Mouse (Mus musculus): ENCODE data around the gene Ctsw. TPM values are rescaled to one million over a fixed set of nuclear protein-coding genes. Genes with fewer than 3 reads are reported as not detected.

Gene Ctsw
- polyA plus RNA-seq, 1 experiment from 2014 or later, result 0.42 TPM

- CTCF ChIA-PET, result no interaction called here
- ATAC-seq (no peak), DNase-seq (ENCODE audit: low read depth, low spot score) (no peak)
- in situ Hi-C loops (cut with MboI; ENCODE audit: low pct_unique_long_range_greater_than_20kb), result no loop called here
- TF ChIP-seq CTCF (IDR thresholded peaks at IDR 0.05), result no peak
- POLR2A ChIA-PET, result interaction anchor here (1.4 kb wide), 1 partner anchor 13 kb away, joined by 3 read pairs; no protein-coding TSS in a partner anchor
- H3K27me3 ChIP-seq, result no peaks in the 10 kb centered on the region
Observed at GRCm38 (mm10) chr19:5422895-5423443, 45.3 kb downstream of the Ctsw start.

GRCm38 (mm10) chr19:5422267-5422666 is 46.0 kb downstream of the Ctsw start:
- ChIA-PET CTCF (no interaction called here), POLR2A (interaction anchor here (0.7 to 1.4 kb wide), 3 partner anchors 13 to 279 kb away, joined by 3 to 4 read pairs (median 3); partner anchors contain the start of gene Mus81)
- in situ Hi-C loops (cut with MboI; ENCODE audit: low pct_unique_long_range_greater_than_20kb), result no loop called here
- H3K27me3 ChIP-seq, result no peaks in the 10 kb centered on the region
- no peak for TF ChIP-seq CTCF (IDR thresholded peaks at IDR 0.05)
- ATAC-seq, result no peak
- DNase-seq (ENCODE audit: low read depth, low spot score), result no peak

- no peak for TF ChIP-seq CTCF (IDR thresholded peaks at IDR 0.05)
- ATAC-seq (no peak), DNase-seq (ENCODE audit: low read depth, low spot score) (no peak)
- in situ Hi-C loops (cut with MboI; ENCODE audit: low pct_unique_long_range_greater_than_20kb), result no loop called here
- H3K27me3 ChIP-seq, result no peaks in the 10 kb centered on the region
- CTCF ChIA-PET, result no interaction called here
- POLR2A ChIA-PET, result interaction anchor here (1.1 to 1.4 kb wide), 2 partner anchors 12 to 67 kb away, joined by 3 read pairs; partner anchors contain the start of gene Mus81
Observed at GRCm38 (mm10) chr19:5421784-5422183, 46.5 kb downstream of the Ctsw start.

- ChIA-PET POLR2A (no interaction called here), CTCF (no interaction called here)
- ATAC-seq (no peak), DNase-seq (ENCODE audit: low read depth, low spot score) (no peak)
- no peaks in the 10 kb centered on the region for H3K27me3 ChIP-seq
- TF ChIP-seq CTCF (IDR thresholded peaks at IDR 0.05), result no peak
- in situ Hi-C loops (cut with MboI; ENCODE audit: low pct_unique_long_range_greater_than_20kb), result no loop called here
Observed at GRCm38 (mm10) chr19:5420579-5420978, 47.7 kb downstream of the Ctsw start.

GRCm38 (mm10) chr19:5419630-5420029 is 48.7 kb downstream of the Ctsw start:
- DNase-seq (ENCODE audit: low read depth, low spot score) (no peak), ATAC-seq (no peak)
- POLR2A ChIA-PET, result no interaction called here
- CTCF ChIA-PET, result interaction anchor here (1.0 to 1.3 kb wide), 2 partner anchors 11 to 12 kb away, joined by 3 to 6 read pairs; no protein-coding TSS in a partner anchor
- no peak for TF ChIP-seq CTCF (IDR thresholded peaks at IDR 0.05)
- in situ Hi-C loops (cut with MboI; ENCODE audit: low pct_unique_long_range_greater_than_20kb), result no loop called here
- no peaks in the 10 kb centered on the region for H3K27me3 ChIP-seq

GRCm38 (mm10) chr19:5418750-5419466 is 49.4 kb downstream of the Ctsw start:
- CTCF ChIA-PET, result interaction anchor here (1.0 to 1.3 kb wide), 2 partner anchors 10 to 12 kb away, joined by 3 to 6 read pairs; no protein-coding TSS in a partner anchor
- in situ Hi-C loops (cut with MboI; ENCODE audit: low pct_unique_long_range_greater_than_20kb), result no loop called here
- ATAC-seq (no peak), DNase-seq (ENCODE audit: low read depth, low spot score) (no peak)
- TF ChIP-seq CTCF (IDR thresholded peaks at IDR 0.05), result no peak
- H3K27me3 ChIP-seq, result no peaks in the 10 kb centered on the region
- POLR2A ChIA-PET, result interaction anchor here (0.6 kb wide), 1 partner anchor 537 kb away, joined by 6 read pairs; no protein-coding TSS in a partner anchor

Other genes with a start within 250 kb of the Ctsw start
- 23.8 TPM for gene Pacs1, start 195.4 kb downstream of the Ctsw start, polyA plus RNA-seq (2021)
- 255 TPM for gene Sf3b2, start 173.1 kb downstream of the Ctsw start, polyA plus RNA-seq (2021)
- not detected for gene Gal3st3, start 170.2 kb downstream of the Ctsw start, polyA plus RNA-seq (2021)
- not detected for gene Catsper1, start 132.8 kb downstream of the Ctsw start, polyA plus RNA-seq (2021)
- gene Cst6, start 118.9 kb downstream of the Ctsw start, polyA plus RNA-seq (2021), result 1.1 TPM
- gene Eif1ad, start 101.8 kb downstream of the Ctsw start, polyA plus RNA-seq (2021), result 36.7 TPM
- 211 TPM for gene Banf1, start 101.3 kb downstream of the Ctsw start, polyA plus RNA-seq (2021)
- gene Sart1, start 79.8 kb downstream of the Ctsw start, polyA plus RNA-seq (2021), result 75.3 TPM
- gene Tsga10ip, start 66.0 kb downstream of the Ctsw start, polyA plus RNA-seq (2021), result 0.13 TPM
- gene Drap1, start 43.5 kb downstream of the Ctsw start, polyA plus RNA-seq (2021), result 251 TPM
- gene AI837181, start 43.4 kb downstream of the Ctsw start, polyA plus RNA-seq (2021), result 58.5 TPM
- 2.1 TPM for gene Fosl1, start 21.0 kb downstream of the Ctsw start, polyA plus RNA-seq (2021)
- 16.8 TPM for gene Ccdc85b, start 10.6 kb downstream of the Ctsw start, polyA plus RNA-seq (2021)
- gene Fibp, start 7.9 kb downstream of the Ctsw start, polyA plus RNA-seq (2021), result 92.2 TPM
- gene Efemp2, start 5.4 kb upstream of the Ctsw start, polyA plus RNA-seq (2021), result 451 TPM
- 37.0 TPM for gene Mus81, start 19.9 kb upstream of the Ctsw start, polyA plus RNA-seq (2021)
- gene Cfl1, start 21.9 kb upstream of the Ctsw start, polyA plus RNA-seq (2021), result 1,610 TPM
- 1.6 TPM for gene 1700020D05Rik, start 35.3 kb upstream of the Ctsw start, polyA plus RNA-seq (2021)
- gene Snx32, start 42.0 kb upstream of the Ctsw start, polyA plus RNA-seq (2021), result 30.0 TPM
- 0.08 TPM for gene Ovol1, start 92.1 kb upstream of the Ctsw start, polyA plus RNA-seq (2021)
- gene Ap5b1, start 99.5 kb upstream of the Ctsw start, polyA plus RNA-seq (2021), result 8.3 TPM
- gene Rnaseh2c, start 133.4 kb upstream of the Ctsw start, polyA plus RNA-seq (2021), result 79.1 TPM
- 56.5 TPM for gene Kat5, start 141.7 kb upstream of the Ctsw start, polyA plus RNA-seq (2021)
- gene Rela, start 169.0 kb upstream of the Ctsw start, polyA plus RNA-seq (2021), result 94.7 TPM
- 18.1 TPM for gene Sipa1, start 195.2 kb upstream of the Ctsw start, polyA plus RNA-seq (2021)
- gene Map3k11, start 220.2 kb upstream of the Ctsw start, polyA plus RNA-seq (2021), result 45.5 TPM
- gene Pcnx3, start 220.4 kb upstream of the Ctsw start, polyA plus RNA-seq (2021), result 78.8 TPM
- 0.06 TPM for gene Kcnk7, start 235.9 kb upstream of the Ctsw start, polyA plus RNA-seq (2021)